Mouse (Mus musculus) brain, embryonic 14.5 days (tissue): ENCODE results near the gene Card19.

Source experiments
- CTCF ChIP-seq: fragments of 200-500 bp; IDR thresholded peaks from 2 replicates; pipeline ENCODE4 v1.5.1; 2012; ENCODE audit warnings: inconsistent platforms, mild to moderate bottlenecking, moderate library complexity, borderline replicate concordance; ENCODE audit not compliant: insufficient read depth, insufficient read length; ENCODE audit errors: extremely low read depth
- POLR2A ChIP-seq: fragments of 200-500 bp; IDR thresholded peaks from 2 replicates; pipeline ENCODE4 v1.6.1; 2012; ENCODE audit warnings: mild to moderate bottlenecking, inconsistent platforms, borderline replicate concordance; ENCODE audit not compliant: poor library complexity, insufficient read depth, insufficient read length, severe bottlenecking; ENCODE audit errors: extremely low read depth

DNA sequence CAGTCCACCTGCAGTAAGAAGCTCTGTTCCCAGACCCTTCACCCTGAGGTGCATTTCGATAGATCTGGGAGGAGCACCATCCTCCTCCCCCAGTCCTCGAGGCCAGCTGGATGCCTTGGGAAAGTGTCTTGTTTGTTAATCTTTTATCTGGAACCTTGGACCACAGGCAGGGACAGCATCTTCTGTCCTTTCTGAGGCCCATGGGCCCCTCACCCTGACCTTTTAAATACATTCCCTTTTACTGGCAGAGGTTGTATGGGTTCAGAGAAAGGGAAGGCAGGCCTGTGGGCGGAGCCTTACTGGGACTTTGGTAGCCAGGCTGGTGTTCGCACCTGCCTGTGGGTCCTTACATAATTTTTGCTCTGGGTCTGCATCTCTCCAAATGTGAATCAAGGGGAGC, 29.4 kb upstream of the Card19 start:
- TF ChIP-seq POLR2A (no peak), CTCF (no peak)
